Mouse (Mus musculus): ENCODE measurements around the gene A430078G23Rik.
A peak's percentile ranks its signal among the peaks of the same experiment; 100 is the strongest.

GRCm38 (mm10) chr8:3348142-3348823, 4.9 kb upstream of the A430078G23Rik start:
- TF ChIP-seq CTCF (IDR thresholded peaks at IDR 0.05; ENCODE audit: low read depth) (peak; percentile 8; the same call in 1 of the 2 replicates), EP300 (IDR thresholded peaks at IDR 0.05; ENCODE audit: low read depth) (no peak)
